Mouse (Mus musculus): Measurements from ENCODE around the gene Pga5. TPM values are rescaled to one million over a fixed set of nuclear protein-coding genes. Genes with fewer than 3 reads are reported as not detected.

Gene Pga5
- polyA plus RNA-seq, 1 experiment, result not detected

DNA sequence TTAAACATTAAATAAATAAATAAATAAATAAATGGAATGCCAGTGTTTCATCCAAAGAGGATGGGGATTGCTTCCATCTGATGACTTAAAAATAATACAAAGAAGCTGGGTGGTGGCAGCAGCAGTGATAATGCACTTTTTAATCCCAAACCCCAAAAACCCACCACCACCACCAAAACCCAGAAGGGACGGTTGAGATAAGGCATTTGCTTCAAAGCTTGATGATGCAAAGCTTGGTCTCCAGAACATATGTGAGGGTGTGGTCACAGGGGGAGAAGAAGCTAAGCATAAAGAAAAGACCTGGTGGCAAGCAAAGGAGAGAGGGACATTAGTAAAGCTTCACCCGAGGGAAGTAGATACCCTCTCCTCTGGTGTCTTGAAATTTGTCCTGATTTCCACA lies 16.0 kb downstream of the Pga5 start:
- DNase-seq, result no peak
- H3K4me3 ChIP-seq (replicated peaks; ENCODE audit: insufficient read depth, low read depth, low read length), result no peak overlapping the region
- TF ChIP-seq CTCF (IDR thresholded peaks at IDR 0.05; ENCODE audit: borderline replicate concordance, insufficient read depth, low read depth, low read length), result no peak
- no peak for TF ChIP-seq POLR2A (IDR thresholded peaks at IDR 0.05; ENCODE audit: borderline replicate concordance, insufficient read depth, low read length)
- no peaks in the 10 kb centered on the region for H3K4me1 ChIP-seq (ENCODE audit: control insufficient read depth, insufficient read depth, low read length)
- H3K27me3 ChIP-seq (ENCODE audit: control insufficient read depth, insufficient read depth, low read length), result no peaks in the 10 kb centered on the region
- 87% methylated on average over 2 of the region's 2 CpGs for WGBS
- H3K27ac ChIP-seq (ENCODE audit: insufficient read depth, low read length), result no peak overlapping the region

DNA sequence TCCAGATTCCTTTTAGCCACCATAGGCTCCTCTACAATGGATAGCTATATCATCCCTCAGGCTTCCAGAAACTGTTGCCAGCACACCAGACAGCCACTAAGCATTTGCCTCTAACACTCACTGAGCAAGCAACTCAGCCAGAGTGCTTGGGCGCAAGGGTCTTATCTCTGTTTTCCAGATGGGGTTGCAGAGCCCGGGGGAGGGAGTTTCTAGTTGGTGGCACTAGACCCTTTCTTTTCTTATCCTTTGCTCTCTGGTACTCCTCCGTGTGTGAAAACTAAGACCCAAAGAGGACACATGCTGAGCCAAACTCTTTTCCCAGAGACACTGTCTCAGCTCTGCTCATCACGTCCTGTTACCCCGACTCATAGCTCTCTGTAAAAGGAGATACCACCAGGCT lies 16.5 kb downstream of the Pga5 start:
- TF ChIP-seq CTCF (IDR thresholded peaks at IDR 0.05; ENCODE audit: borderline replicate concordance, insufficient read depth, low read depth, low read length) (no peak), POLR2A (IDR thresholded peaks at IDR 0.05; ENCODE audit: borderline replicate concordance, insufficient read depth, low read length) (no peak)
- H3K27me3 ChIP-seq (ENCODE audit: control insufficient read depth, insufficient read depth, low read length), result no peaks in the 10 kb centered on the region
- no peak overlapping the region for H3K4me3 ChIP-seq (replicated peaks; ENCODE audit: insufficient read depth, low read depth, low read length)
- no peak overlapping the region for H3K27ac ChIP-seq (ENCODE audit: insufficient read depth, low read length)
- no peak for DNase-seq
- WGBS, result 65% methylated on average over 5 of the region's 5 CpGs
- H3K4me1 ChIP-seq (ENCODE audit: control insufficient read depth, insufficient read depth, low read length), result no peaks in the 10 kb centered on the region

DNA sequence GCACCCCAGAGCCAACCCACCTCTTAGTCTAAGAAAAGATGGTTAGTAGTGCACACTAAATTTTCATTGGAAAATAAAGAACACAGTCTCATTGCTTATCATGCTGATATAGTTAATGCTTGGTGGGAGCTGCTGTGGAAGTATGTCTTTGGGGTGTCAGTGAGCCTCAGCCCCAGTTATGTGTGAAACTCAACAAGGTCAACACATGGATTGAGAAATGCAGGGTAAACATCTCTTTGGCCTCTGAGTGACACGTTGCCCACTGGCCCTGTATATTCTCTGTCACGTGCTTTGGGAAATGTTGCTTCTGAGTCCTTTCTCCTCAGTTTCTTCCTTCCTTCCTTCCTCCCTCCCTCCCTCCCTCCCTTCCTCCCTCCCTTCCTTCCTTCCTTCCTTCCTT lies 19.5 kb downstream of the Pga5 start:
- DNase-seq, result no peak
- TF ChIP-seq CTCF (IDR thresholded peaks at IDR 0.05; ENCODE audit: borderline replicate concordance, insufficient read depth, low read depth, low read length) (no peak), POLR2A (IDR thresholded peaks at IDR 0.05; ENCODE audit: borderline replicate concordance, insufficient read depth, low read length) (no peak)
- WGBS, result 68% methylated on average over 2 of the region's 2 CpGs
- Histone ChIP-seq H3K4me3 (replicated peaks; ENCODE audit: insufficient read depth, low read depth, low read length) (no peak overlapping the region), H3K27ac (ENCODE audit: insufficient read depth, low read length) (no peak overlapping the region), H3K4me1 (ENCODE audit: control insufficient read depth, insufficient read depth, low read length) (no peaks in the 10 kb centered on the region), H3K27me3 (ENCODE audit: control insufficient read depth, insufficient read depth, low read length) (no peaks in the 10 kb centered on the region; the same call in 1 of the 2 replicates)

DNA sequence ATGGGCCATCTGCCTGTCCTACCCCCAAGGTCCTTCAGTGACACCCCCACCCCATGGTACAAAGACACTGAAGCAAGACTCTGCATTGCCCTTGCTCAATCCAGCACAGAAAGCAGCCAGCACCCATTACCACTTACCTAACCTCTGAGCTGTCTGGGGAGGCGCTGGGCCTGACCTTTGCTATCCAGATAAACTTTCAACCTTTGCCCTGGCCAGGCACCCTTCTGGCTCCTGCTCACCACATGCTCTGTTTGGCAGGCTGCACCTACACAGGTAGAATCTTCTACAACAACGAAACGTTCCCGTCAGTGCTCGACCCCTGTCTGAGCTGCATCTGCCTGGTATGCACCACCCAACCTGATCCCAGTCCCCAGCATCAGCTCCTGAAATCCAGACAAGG lies 20.1 kb downstream of the Pga5 start:
- TF ChIP-seq CTCF (IDR thresholded peaks at IDR 0.05; ENCODE audit: borderline replicate concordance, insufficient read depth, low read depth, low read length) (no peak), POLR2A (IDR thresholded peaks at IDR 0.05; ENCODE audit: borderline replicate concordance, insufficient read depth, low read length) (no peak)
- H3K27me3 ChIP-seq (ENCODE audit: control insufficient read depth, insufficient read depth, low read length), result no peaks in the 10 kb centered on the region; the same call in 1 of the 2 replicates
- 86% methylated on average over 5 of the region's 5 CpGs for WGBS

DNA sequence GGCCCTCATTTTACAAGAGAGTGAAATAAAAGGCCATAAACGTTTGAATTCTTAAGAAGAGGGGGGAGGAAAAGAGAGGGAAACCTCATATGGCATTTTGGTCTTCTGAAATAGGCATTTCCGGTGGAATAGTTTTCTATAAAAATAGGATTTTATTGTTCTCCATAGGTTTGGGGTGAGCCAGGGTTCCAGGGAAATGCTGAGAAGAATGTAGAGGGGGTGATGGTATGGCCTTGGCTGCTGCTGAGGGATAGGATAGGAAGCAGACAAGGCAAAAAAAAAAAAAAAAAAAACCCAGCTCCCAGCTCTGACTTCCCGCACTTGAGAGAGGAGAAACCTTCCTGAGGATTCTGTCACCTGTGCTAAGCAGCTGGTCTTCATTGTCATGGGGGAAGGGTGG lies 21.8 kb downstream of the Pga5 start:
- H3K27ac ChIP-seq (ENCODE audit: insufficient read depth, low read length), result no peak overlapping the region
- H3K4me1 ChIP-seq (ENCODE audit: control insufficient read depth, insufficient read depth, low read length), result no peaks in the 10 kb centered on the region
- no peak for DNase-seq
- TF ChIP-seq CTCF (IDR thresholded peaks at IDR 0.05; ENCODE audit: borderline replicate concordance, insufficient read depth, low read depth, low read length) (no peak), POLR2A (IDR thresholded peaks at IDR 0.05; ENCODE audit: borderline replicate concordance, insufficient read depth, low read length) (no peak)
- H3K27me3 ChIP-seq (ENCODE audit: control insufficient read depth, insufficient read depth, low read length), result no peaks in the 10 kb centered on the region; the same call in 1 of the 2 replicates
- whole genome bisulfite sequencing, result 62% methylated on average over 3 of the region's 3 CpGs
- H3K4me3 ChIP-seq (replicated peaks; ENCODE audit: insufficient read depth, low read depth, low read length), result no peak overlapping the region

More for the DNA sequence above, 20.1 kb downstream of the Pga5 start:
- H3K4me3 ChIP-seq (replicated peaks; ENCODE audit: insufficient read depth, low read depth, low read length), result no peak overlapping the region
- H3K27ac ChIP-seq (ENCODE audit: insufficient read depth, low read length), result no peak overlapping the region
- no peak for DNase-seq
- no peaks in the 10 kb centered on the region for H3K4me1 ChIP-seq (ENCODE audit: control insufficient read depth, insufficient read depth, low read length)

DNA sequence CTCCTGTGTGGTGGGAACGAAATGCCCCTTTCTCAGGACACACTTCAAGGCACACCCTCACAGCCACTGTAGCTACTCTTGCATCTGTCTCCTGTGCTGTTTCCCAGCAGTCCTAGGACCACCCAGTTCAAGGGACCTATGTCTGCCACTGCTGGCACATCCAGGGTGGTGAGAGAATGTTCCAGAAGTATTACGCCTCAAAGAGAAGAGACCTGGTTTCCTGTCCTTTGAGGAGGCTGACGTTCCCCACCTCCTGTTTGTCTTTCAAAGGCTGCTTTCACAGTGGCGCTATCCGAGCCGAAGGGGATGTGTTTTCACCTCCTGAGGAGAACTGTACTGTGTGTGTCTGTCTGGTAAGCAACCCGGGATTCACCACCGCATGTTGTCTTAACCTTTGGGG lies 29.7 kb downstream of the Pga5 start:
- TF ChIP-seq CTCF (IDR thresholded peaks at IDR 0.05; ENCODE audit: borderline replicate concordance, insufficient read depth, low read depth, low read length) (no peak), POLR2A (IDR thresholded peaks at IDR 0.05; ENCODE audit: borderline replicate concordance, insufficient read depth, low read length) (no peak)

DNA sequence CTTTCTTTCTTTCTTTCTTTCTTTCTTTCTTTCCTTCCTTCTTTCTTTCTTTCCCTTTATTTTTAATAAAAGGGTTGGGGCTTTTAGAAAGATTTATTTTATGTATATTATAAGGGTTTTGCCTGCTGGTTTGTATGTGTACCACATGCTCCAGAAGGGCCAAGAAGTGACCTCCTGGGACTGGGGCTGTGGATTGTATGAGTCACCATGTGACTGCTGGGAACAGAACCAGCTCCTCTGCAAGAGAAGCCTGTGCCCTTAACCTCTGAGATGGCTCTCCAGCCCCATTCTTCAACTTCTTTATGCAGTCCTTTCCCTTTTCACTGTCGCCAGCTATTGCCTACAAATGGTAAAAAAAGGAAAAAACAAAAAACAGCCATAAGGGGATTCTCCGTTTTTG lies 32.3 kb downstream of the Pga5 start:
- no peak overlapping the region for H3K27ac ChIP-seq (ENCODE audit: insufficient read depth, low read length)
- TF ChIP-seq CTCF (IDR thresholded peaks at IDR 0.05; ENCODE audit: borderline replicate concordance, insufficient read depth, low read depth, low read length) (no peak), POLR2A (IDR thresholded peaks at IDR 0.05; ENCODE audit: borderline replicate concordance, insufficient read depth, low read length) (no peak)
- no peak overlapping the region for H3K4me3 ChIP-seq (replicated peaks; ENCODE audit: insufficient read depth, low read depth, low read length)
- no peaks in the 10 kb centered on the region for H3K27me3 ChIP-seq (ENCODE audit: control insufficient read depth, insufficient read depth, low read length)
- 89% methylated on average over 2 of the region's 2 CpGs for WGBS
- DNase-seq, result no peak
- H3K4me1 ChIP-seq (ENCODE audit: control insufficient read depth, insufficient read depth, low read length), result no peaks in the 10 kb centered on the region

More for the DNA sequence above, 29.7 kb downstream of the Pga5 start:
- Histone ChIP-seq H3K27me3 (ENCODE audit: control insufficient read depth, insufficient read depth, low read length) (no peaks in the 10 kb centered on the region), H3K27ac (ENCODE audit: insufficient read depth, low read length) (no peak overlapping the region), H3K4me1 (ENCODE audit: control insufficient read depth, insufficient read depth, low read length) (no peaks in the 10 kb centered on the region), H3K4me3 (replicated peaks; ENCODE audit: insufficient read depth, low read depth, low read length) (no peak overlapping the region)
- WGBS, result 75% methylated on average over 8 of the region's 8 CpGs
- no peak for DNase-seq

DNA sequence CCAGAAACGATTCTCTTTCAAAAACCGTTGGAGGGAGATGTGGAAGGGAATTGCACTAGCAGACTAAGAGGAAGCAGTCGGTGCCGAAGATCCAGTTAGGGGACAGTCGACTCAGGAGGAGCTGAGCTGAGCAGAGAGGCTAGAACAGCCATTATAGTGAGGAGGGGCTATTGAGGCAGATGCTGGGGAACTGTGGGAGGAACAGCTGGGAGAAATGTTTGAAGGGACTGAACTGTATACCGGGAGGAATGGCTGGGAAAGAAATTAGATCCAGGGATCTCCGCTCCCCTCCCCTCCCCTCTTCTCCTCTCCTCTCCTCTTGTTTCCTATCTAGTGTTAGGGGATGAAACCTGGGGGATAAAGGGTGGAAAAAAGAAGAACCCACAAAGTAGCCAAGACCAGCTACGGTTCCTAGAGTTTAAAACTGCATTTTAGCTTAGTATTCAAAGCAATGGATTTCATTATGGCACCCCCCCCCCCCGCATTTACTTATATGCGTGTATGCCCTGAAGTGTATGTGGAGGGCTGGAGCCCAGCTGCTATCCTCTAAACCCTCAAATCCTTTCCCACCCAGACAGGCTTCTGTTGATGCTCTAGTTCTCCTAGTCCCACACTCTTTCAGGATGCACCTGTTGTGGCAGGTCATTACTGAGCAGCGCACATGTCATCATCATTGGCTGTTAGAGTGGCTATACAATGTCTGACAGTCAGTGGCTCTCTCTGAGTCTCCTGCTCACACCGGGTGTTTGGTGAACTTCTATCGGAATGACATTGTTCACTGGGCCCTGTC lies 37.1 kb downstream of the Pga5 start:
- WGBS, result 46% methylated on average over 13 of the region's 13 CpGs
- TF ChIP-seq CTCF (IDR thresholded peaks at IDR 0.05; ENCODE audit: borderline replicate concordance, insufficient read depth, low read depth, low read length) (no peak), POLR2A (IDR thresholded peaks at IDR 0.05; ENCODE audit: borderline replicate concordance, insufficient read depth, low read length) (no peak)
- Histone ChIP-seq H3K27me3 (ENCODE audit: control insufficient read depth, insufficient read depth, low read length) (no peaks in the 10 kb centered on the region), H3K27ac (ENCODE audit: insufficient read depth, low read length) (no peak overlapping the region), H3K4me1 (ENCODE audit: control insufficient read depth, insufficient read depth, low read length) (no peaks in the 10 kb centered on the region), H3K4me3 (replicated peaks; ENCODE audit: insufficient read depth, low read depth, low read length) (no peak overlapping the region)
- DNase-seq, result no peak
